Mouse (Mus musculus) ES-E14 (cell line): ENCODE measurements around the gene Smpd4.

Experiments used
- CHD2 ChIP-seq: IDR thresholded peaks from 2 replicates; pipeline ENCODE4 v1.6.1; 2014; ENCODE audit warnings: mild to moderate bottlenecking, low read depth, low read length, inconsistent platforms
- HCFC1 ChIP-seq: IDR thresholded peaks from 2 replicates; pipeline ENCODE4 v1.6.1; 2012; ENCODE audit warnings: low read length, inconsistent platforms, borderline replicate concordance; ENCODE audit not compliant: insufficient read depth
- ZNF384 ChIP-seq: IDR thresholded peaks from 2 replicates; pipeline ENCODE4 v1.6.1; 2012; ENCODE audit warnings: low read depth, low read length, inconsistent platforms

DNA sequence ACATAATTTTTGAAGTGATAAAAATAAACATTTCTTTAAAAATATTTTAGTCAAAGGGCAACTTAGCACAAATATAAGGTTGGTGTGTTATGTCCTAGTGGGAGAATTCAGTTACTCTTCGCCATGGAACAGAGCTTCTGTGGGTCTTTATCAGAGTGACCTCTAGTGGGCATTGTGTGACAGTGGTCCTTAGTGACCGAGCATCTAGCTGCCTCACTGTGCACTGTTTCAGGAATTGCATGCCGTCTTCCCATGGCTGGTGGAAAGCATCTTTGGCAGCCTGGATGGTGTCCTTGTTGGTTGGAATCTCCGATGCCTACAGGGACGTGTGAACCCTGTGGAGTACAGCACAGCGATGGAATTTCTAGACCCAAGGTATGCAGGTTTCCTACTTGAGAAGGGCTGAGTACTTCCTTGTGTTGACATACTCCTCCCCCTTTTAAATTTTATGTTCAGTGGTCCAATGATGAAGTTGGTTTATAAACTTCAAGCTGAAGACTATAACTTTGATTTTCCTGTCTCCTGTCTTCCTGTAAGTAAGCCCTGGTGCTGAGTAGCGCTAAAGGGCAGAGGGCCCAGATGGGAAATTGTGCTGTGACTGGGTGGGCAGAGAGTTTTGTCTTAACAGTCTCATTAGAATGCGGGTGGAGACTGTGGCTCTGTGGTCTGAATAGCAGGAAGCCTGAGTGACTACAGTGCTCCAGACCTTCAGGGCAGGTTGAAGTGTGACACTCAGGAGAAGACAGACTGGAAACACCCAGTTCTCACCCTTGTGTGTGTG lies 6.5 kb downstream of the Smpd4 start:
- no peak for TF ChIP-seq ZNF384
- no peak for TF ChIP-seq HCFC1
- TF ChIP-seq CHD2 = no peak
